Mouse (Mus musculus): ENCODE measurements at regions not wholly inside any gene's neighbourhood (a gene's known extent, or its start where the extent isn't known, plus 50 kb on each side); places are given as distances from the start of the nearest gene placed in this dataset.

DNA sequence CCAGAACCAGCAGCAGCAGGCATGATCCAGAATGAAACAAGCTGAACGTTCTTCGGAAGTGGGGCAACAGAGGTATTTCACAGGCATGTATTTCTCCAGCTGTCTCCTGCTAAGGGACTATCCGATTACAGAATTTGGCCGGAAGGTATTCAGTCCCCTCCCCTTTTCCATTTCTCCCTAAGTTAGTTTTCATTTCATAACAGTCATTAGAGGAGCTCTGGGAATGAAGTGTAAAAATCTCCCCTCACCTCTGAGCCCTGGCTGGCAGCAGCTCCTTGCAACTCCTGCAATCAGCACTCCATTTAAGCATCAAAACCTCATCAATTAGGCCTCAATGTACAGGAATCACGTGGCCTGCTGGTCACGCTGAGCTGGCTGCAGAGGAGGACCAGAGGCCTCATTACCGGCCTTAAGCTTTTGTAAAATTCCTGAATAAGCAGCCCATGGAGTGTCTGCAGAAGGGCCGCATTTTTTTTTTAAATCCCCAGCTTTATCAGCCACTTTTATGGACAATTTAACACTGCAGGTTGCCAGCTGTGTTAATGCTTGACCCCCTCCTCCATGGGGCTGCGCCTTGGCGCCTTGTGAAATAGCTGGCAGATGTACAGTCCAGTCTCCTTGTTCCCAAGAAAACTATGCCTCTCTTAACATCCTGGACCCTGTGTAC lies 456.1 kb upstream of the Kirrel3 start:
- DNase-seq (ENCODE audit: low read depth), result peak; percentile 41

DNA sequence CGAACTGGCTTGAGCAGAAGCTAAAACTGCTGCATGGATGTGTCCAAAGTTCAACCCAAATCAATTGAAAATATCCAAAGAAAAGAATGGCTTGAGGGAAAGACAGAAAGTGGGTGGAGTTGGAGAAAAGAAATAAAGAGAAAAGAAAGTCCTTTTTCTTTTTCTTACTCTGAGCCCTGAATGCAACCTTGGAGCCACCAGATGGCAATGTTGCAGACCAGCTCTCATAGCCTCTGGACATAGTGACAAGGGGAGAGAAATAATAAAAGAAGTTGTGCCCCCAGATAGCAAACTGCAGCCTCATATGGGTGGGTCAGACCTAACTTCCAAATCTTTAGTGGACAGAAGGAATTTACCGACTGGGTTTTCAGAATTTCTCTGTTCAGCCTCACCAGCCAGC lies 431.3 kb upstream of the Kirrel3 start:
- peak; percentile 62 for DNase-seq (ENCODE audit: low read depth)

Measured in NIH3T3 (cell line).